Mouse (Mus musculus) myocyte (in vitro differentiated cells): ENCODE measurements around the gene Gpr152. TPM values are rescaled to one million over a fixed set of nuclear protein-coding genes. Genes with fewer than 3 reads are reported as not detected.
"Not testable (repeated sequence)": the region's sequence is repeated elsewhere in the genome, so short reads cannot be mapped to it uniquely, and the experiment has no call there.

ENCODE experiments used
- H3K27me3 ChIP-seq: one replicate; pipeline ENCODE4 v1.6.1; 2011; ENCODE audit not compliant: control insufficient read depth, insufficient read depth, insufficient read length
- H3K36me3 ChIP-seq: one replicate; pipeline ENCODE4 v1.6.1; 2011; ENCODE audit not compliant: control insufficient read depth, insufficient read depth
- H3K4me2 ChIP-seq: one replicate; pipeline ENCODE4 v1.6.1; 2011; ENCODE audit warnings: low read depth, control low read depth
- H3K4me3 ChIP-seq: one replicate; pipeline ENCODE4 v1.5.1; 2011; ENCODE audit warnings: mild to moderate bottlenecking, control low read depth, moderate library complexity
- H3K79me2 ChIP-seq: one replicate; pipeline ENCODE4 v1.6.1; 2011; ENCODE audit not compliant: control insufficient read depth, insufficient read depth
- H3ac ChIP-seq: one replicate; pipeline ENCODE4 v1.6.1; 2011; ENCODE audit not compliant: control insufficient read depth, insufficient read length
- CEBPB ChIP-seq: IDR thresholded peaks from 2 replicates; pipeline ENCODE4 v1.6.1; 2011; ENCODE audit warnings: mild to moderate bottlenecking, moderate library complexity; ENCODE audit not compliant: poor library complexity, insufficient read depth, severe bottlenecking
- E2F4 ChIP-seq: IDR thresholded peaks from one replicate; pipeline ENCODE4 v1.6.1; 2011; ENCODE audit warnings: mild to moderate bottlenecking, control low read depth, moderate library complexity; ENCODE audit not compliant: insufficient read depth
- MAX ChIP-seq: IDR thresholded peaks from one replicate; pipeline ENCODE4 v1.6.1; 2011; ENCODE audit warnings: low read depth, mild to moderate bottlenecking, control low read depth
- MYOD1 ChIP-seq, 3 experiments: IDR thresholded peaks; one replicate each; pipeline ENCODE4 v1.6.1; 2011; ENCODE audit warnings: control low read depth in 2 of 3, low read depth in 2 of 3, mild to moderate bottlenecking in 2 of 3, moderate library complexity in 1 of 3; ENCODE audit not compliant: insufficient read length in 2 of 3, control insufficient read depth in 1 of 3
- MYOG ChIP-seq, 3 experiments: IDR thresholded peaks; one replicate each; pipeline ENCODE4 v1.6.1; 2011; ENCODE audit warnings: control low read depth in 2 of 3, low read depth in 2 of 3, mild to moderate bottlenecking in 2 of 3; ENCODE audit not compliant: insufficient read length in 2 of 3, control insufficient read depth in 1 of 3, insufficient read depth in 1 of 3
- POLR2A ChIP-seq: IDR thresholded peaks from one replicate; pipeline ENCODE4 v1.6.1; 2011; ENCODE audit warnings: low read depth, mild to moderate bottlenecking, control low read depth, moderate library complexity; ENCODE audit not compliant: insufficient read length
- POLR2AphosphoS2 ChIP-seq: IDR thresholded peaks from one replicate; pipeline ENCODE4 v1.6.1; 2011; ENCODE audit warnings: low read depth, control low read depth; ENCODE audit not compliant: insufficient read length
- REST ChIP-seq: IDR thresholded peaks from one replicate; pipeline ENCODE4 v1.6.1; 2011; ENCODE audit warnings: mild to moderate bottlenecking, control low read depth, moderate library complexity; ENCODE audit not compliant: insufficient read depth, insufficient read length
- SRF ChIP-seq: IDR thresholded peaks from one replicate; pipeline ENCODE4 v1.6.1; 2011; ENCODE audit warnings: low read depth; ENCODE audit not compliant: control insufficient read depth, insufficient read length
- TCF12 ChIP-seq: IDR thresholded peaks from one replicate; pipeline ENCODE4 v1.6.1; 2011; ENCODE audit warnings: mild to moderate bottlenecking, control low read depth; ENCODE audit not compliant: poor library complexity, insufficient read depth, severe bottlenecking
- TCF3 ChIP-seq: IDR thresholded peaks from one replicate; pipeline ENCODE4 v1.6.1; 2011; ENCODE audit warnings: low read depth, control low read depth; ENCODE audit not compliant: insufficient read length
- USF1 ChIP-seq: IDR thresholded peaks from one replicate; pipeline ENCODE4 v1.6.1; 2011; ENCODE audit warnings: low read depth, mild to moderate bottlenecking, control low read depth, moderate library complexity
- polyA plus RNA-seq: library from polyadenylated mRNA; unstranded; fragments of >200 nt; fragmentation: generic; extraction: Trizol; gene quantifications from one replicate; pipeline ENCODE4 v1.2.1, GENCODE M21; 2012; ENCODE audit warnings: missing spikeins

Gpr152 gene
- polyA plus RNA-seq, 1 experiment = not detected

DNA sequence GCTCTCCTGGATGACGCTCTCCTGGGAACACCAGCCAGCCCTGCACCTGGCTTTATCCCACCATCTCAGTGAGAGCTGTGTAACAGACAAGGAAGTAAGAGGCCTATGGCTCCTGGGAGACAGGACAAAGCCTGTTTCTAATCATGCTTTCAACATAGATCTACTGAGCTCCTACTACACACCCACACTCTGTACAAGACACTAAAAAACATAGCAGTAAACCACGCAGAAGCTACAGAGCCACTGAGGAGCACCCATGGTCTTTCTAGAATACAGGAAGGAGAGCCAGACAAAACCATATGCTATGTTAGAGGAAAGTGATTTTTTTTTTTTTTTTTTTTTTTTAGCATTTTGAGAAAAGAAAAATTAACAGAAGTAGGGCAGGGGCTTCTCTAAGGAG is 21.2 kb upstream of the Gpr152 start:
- TF ChIP-seq E2F4 = no peak
- TF ChIP-seq MYOG (IDR thresholded peaks at IDR 0.05; ENCODE audit: control insufficient read depth in 1 of 3, insufficient read depth in 1 of 3, insufficient read length in 2 of 3, low read depth in 2 of 3) = no peak
- TF ChIP-seq CEBPB = no peak
- TF ChIP-seq POLR2A = no peak
- TF ChIP-seq REST = no peak
- TF ChIP-seq TCF3 = no peak
- TF ChIP-seq MYOD1 (IDR thresholded peaks at IDR 0.05; ENCODE audit: control insufficient read depth in 1 of 3, insufficient read length in 2 of 3, low read depth in 2 of 3) = no peak
- no peak for TF ChIP-seq USF1
- no peak for TF ChIP-seq TCF12
- TF ChIP-seq MAX = no peak
- TF ChIP-seq POLR2AphosphoS2 = no peak
- no peak for TF ChIP-seq SRF
- H3K36me3 ChIP-seq = peaks cover 18% of the 10 kb centered on the region
- H3K79me2 ChIP-seq = peaks cover 16% of the 10 kb centered on the region
- no peaks in the 10 kb centered on the region for H3K27me3 ChIP-seq
- H3K4me2 ChIP-seq = no peak overlapping the region
- no peak overlapping the region for H3K4me3 ChIP-seq
- H3ac ChIP-seq = no peak overlapping the region

- no peak overlapping the region for H3ac ChIP-seq
- TF ChIP-seq CEBPB (no peak), POLR2AphosphoS2 (no peak), TCF12 (no peak), POLR2A (no peak), USF1 (no peak), SRF (no peak), REST (no peak), E2F4 (no peak), MYOG (IDR thresholded peaks at IDR 0.05; ENCODE audit: control insufficient read depth in 1 of 3, insufficient read depth in 1 of 3, insufficient read length in 2 of 3, low read depth in 2 of 3) (no peak), MYOD1 (IDR thresholded peaks at IDR 0.05; ENCODE audit: control insufficient read depth in 1 of 3, insufficient read length in 2 of 3, low read depth in 2 of 3) (no peak), TCF3 (no peak), MAX (no peak)
- H3K79me2 ChIP-seq = peaks cover 16% of the 10 kb centered on the region
- peak overlapping the region; percentile 33 for H3K4me3 ChIP-seq
- H3K4me2 ChIP-seq = peak overlapping the region; percentile 78
- H3K27me3 ChIP-seq = no peaks in the 10 kb centered on the region
- peaks cover 16% of the 10 kb centered on the region for H3K36me3 ChIP-seq
Observed at GRCm38 (mm10) chr19:4119716-4120487, 19.7 kb upstream of the Gpr152 start.

DNA sequence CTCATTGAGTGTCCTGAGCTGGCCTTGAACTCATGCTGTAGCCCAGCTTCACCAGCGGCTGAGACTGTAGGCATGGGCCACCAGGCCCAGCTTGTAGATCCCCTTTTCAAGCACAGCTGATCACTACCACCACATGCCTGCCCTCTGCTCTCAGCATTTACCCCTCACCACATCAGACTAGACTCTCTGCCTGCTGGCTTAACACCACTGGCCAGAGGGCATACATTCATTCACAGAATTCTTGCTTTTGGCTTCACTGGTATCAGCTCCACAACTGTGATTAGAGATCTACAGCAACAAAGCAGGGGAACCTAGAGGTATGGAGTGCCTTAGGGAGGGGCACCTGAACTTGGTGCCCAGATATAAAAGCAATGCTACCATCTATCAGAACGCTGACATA is 19.1 kb upstream of the Gpr152 start:
- TF ChIP-seq TCF3 (no peak), MAX (no peak), POLR2AphosphoS2 (no peak), MYOG (IDR thresholded peaks at IDR 0.05; ENCODE audit: control insufficient read depth in 1 of 3, insufficient read depth in 1 of 3, insufficient read length in 2 of 3, low read depth in 2 of 3) (no peak), SRF (no peak), MYOD1 (IDR thresholded peaks at IDR 0.05; ENCODE audit: control insufficient read depth in 1 of 3, insufficient read length in 2 of 3, low read depth in 2 of 3) (no peak), USF1 (no peak), POLR2A (no peak)
- H3K4me2 ChIP-seq = peak overlapping the region; percentile 78
- peak overlapping the region; percentile 16 for H3ac ChIP-seq
- H3K79me2 ChIP-seq = peaks cover 16% of the 10 kb centered on the region
- peak overlapping the region; percentile 33 for H3K4me3 ChIP-seq
- H3K36me3 ChIP-seq = peaks cover 14% of the 10 kb centered on the region
- no peaks in the 10 kb centered on the region for H3K27me3 ChIP-seq

- Histone ChIP-seq H3K79me2 (peaks cover 20% of the 10 kb centered on the region), H3K27me3 (no peaks in the 10 kb centered on the region), H3K4me3 (peak overlapping the region; percentile 33), H3ac (peak overlapping the region; percentile 16), H3K36me3 (peaks cover 12% of the 10 kb centered on the region), H3K4me2 (peak overlapping the region; percentile 78)
- TF ChIP-seq POLR2A (peak; percentile 56), REST (no peak), POLR2AphosphoS2 (peak; percentile 74), MYOD1 (IDR thresholded peaks at IDR 0.05; ENCODE audit: control insufficient read depth in 1 of 3, insufficient read length in 2 of 3, low read depth in 2 of 3) (peak in 2 of 3 experiments; percentile 35 to 70), E2F4 (no peak), TCF3 (no peak), MAX (peak; percentile 96), TCF12 (no peak), MYOG (IDR thresholded peaks at IDR 0.05; ENCODE audit: control insufficient read depth in 1 of 3, insufficient read depth in 1 of 3, insufficient read length in 2 of 3, low read depth in 2 of 3) (peak in 1 of 3 experiments; percentile 59), SRF (peak; percentile 27), CEBPB (no peak), USF1 (no peak)
Observed at GRCm38 (mm10) chr19:4121097-4121805, 18.3 kb upstream of the Gpr152 start.

DNA sequence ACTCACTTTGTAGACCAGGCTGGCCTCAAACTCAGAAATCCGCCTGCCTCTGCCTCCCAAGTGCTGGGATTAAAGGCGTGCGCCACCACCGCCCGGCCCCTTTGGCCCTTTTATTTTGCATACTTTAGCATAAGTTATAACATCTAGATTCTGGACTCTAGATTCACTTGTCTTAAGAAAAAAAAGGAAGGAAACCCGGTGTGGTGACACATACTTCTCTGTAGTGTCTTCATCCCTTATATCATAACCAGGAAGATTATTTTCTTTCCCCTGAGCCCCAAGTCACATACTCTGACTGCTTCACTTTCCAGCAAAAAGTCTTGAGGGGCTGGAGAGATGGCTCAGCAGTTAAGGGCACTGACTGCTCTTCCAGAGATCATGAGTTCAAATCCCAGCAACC is 17.7 kb upstream of the Gpr152 start:
- peak overlapping the region; percentile 33 for H3K4me3 ChIP-seq

More for the DNA sequence above, 17.7 kb upstream of the Gpr152 start:
- not testable (repeated sequence) for H3K27me3 ChIP-seq, H3K36me3 ChIP-seq, H3ac ChIP-seq
- peak overlapping the region; percentile 36 for H3K4me2 ChIP-seq
- peaks cover 24% of the 10 kb centered on the region for H3K79me2 ChIP-seq
